Mouse (Mus musculus) liver, embryonic 16.5 days (tissue): ENCODE data around the gene Ppp1r10. TPM values are rescaled to one million over a fixed set of nuclear protein-coding genes. Genes with fewer than 3 reads are reported as not detected.

Experiments used
- microRNA counts: library from miRNA; unstranded; fragments of <30 nt; microRNA quantifications from one replicate; lab custom pipeline; 2016
- microRNA-seq: library from miRNA; unstranded; fragments of <30 nt; microRNA quantifications from one replicate; pipeline ENCODE4, GENCODE M21; 2016
- polyA plus RNA-seq: library from polyadenylated mRNA; unstranded; fragments of >200 nt; fragmentation: Nextera tagmentation; extraction: Ambion mirVana; gene quantifications from 2 replicates; pipeline ENCODE4 v1.2.1, GENCODE M21; 2015

Gene Ppp1r10
- polyA plus RNA-seq, 1 experiment from 2014 or later = 24.7 TPM

MicroRNA genes within 50 kb of the gene (microRNA counts, 519-probe panel; counts per million panel counts)
- microRNA mmu-miR-1894-3p (lab: Ali Mortazavi, UCI) (60.7 counts per million), microRNA mmu-miR-1894-5p (lab: Ali Mortazavi, UCI) (2,160 counts per million, percentile 35 among the panel's probes with 10 or more counts), microRNA mmu-miR-877 (lab: Ali Mortazavi, UCI) (2,281 counts per million, percentile 45 among the panel's probes with 10 or more counts)

Small RNA genes lying within 50 kb of the gene (microRNA-seq; reads per million reads assigned to microRNA genes)
- gene Gm28033 (4.4 reads per million, percentile 16 among the genes with 10 or more reads in this experiment), gene Mir1894 (not detected), gene Mir877 (57.6 reads per million, percentile 49 among the genes with 10 or more reads in this experiment)

Other genes starting within 250 kb of the Ppp1r10 start
- gene Vars2, start 248.8 kb upstream of the Ppp1r10 start, polyA plus RNA-seq = 4.9 and 6.5 TPM in 2 replicates
- gene Gtf2h4, start 242.7 kb upstream of the Ppp1r10 start, polyA plus RNA-seq = 21.4 and 21.6 TPM in 2 replicates
- 2.9 and 4.1 TPM in 2 replicates for gene Ddr1, start 211.8 kb upstream of the Ppp1r10 start, polyA plus RNA-seq
- 15.8 and 19.4 TPM in 2 replicates for gene Ier3, start 94.8 kb upstream of the Ppp1r10 start, polyA plus RNA-seq
- gene Flot1, start 93.2 kb upstream of the Ppp1r10 start, polyA plus RNA-seq = 32.7 and 33.6 TPM in 2 replicates
- 328 and 345 TPM in 2 replicates for gene Tubb5, start 78.1 kb upstream of the Ppp1r10 start, polyA plus RNA-seq
- 10.0 and 10.3 TPM in 2 replicates for gene Mdc1, start 74.9 kb upstream of the Ppp1r10 start, polyA plus RNA-seq
- 20.7 and 21.1 TPM in 2 replicates for gene Nrm, start 55.1 kb upstream of the Ppp1r10 start, polyA plus RNA-seq
- gene Ppp1r18, start 50.8 kb upstream of the Ppp1r10 start, polyA plus RNA-seq = 10.5 and 14.2 TPM in 2 replicates
- 29.1 and 29.8 TPM in 2 replicates for gene Dhx16, start 36.6 kb upstream of the Ppp1r10 start, polyA plus RNA-seq
- 7.9 and 8.0 TPM in 2 replicates for gene 2310061I04Rik, start 19.0 kb upstream of the Ppp1r10 start, polyA plus RNA-seq
- 7.4 and 7.7 TPM in 2 replicates for gene Atat1, start 6.4 kb upstream of the Ppp1r10 start, polyA plus RNA-seq
- 56.3 and 60.9 TPM in 2 replicates for gene Mrps18b, start within 50 bp of the Ppp1r10 start, polyA plus RNA-seq
- 42.4 and 43.9 TPM in 2 replicates for gene Abcf1, start 53.3 kb downstream of the Ppp1r10 start, polyA plus RNA-seq
- gene Gnl1, start 63.4 kb downstream of the Ppp1r10 start, polyA plus RNA-seq = 8.8 and 8.9 TPM in 2 replicates
- 5.5 and 5.9 TPM in 2 replicates for gene Prr3, start 63.8 kb downstream of the Ppp1r10 start, polyA plus RNA-seq
- gene H2-T24, start 104.1 kb downstream of the Ppp1r10 start, polyA plus RNA-seq = 6.6 and 7.9 TPM in 2 replicates
- 69.6 and 73.5 TPM in 2 replicates for gene H2-T23, start 116.4 kb downstream of the Ppp1r10 start, polyA plus RNA-seq
- 11.3 and 13.4 TPM in 2 replicates for gene H2-T22, start 126.3 kb downstream of the Ppp1r10 start, polyA plus RNA-seq
- gene Gm6034, start 126.5 kb downstream of the Ppp1r10 start, polyA plus RNA-seq = not detected in 2 replicates
- 0.20 TPM in 1 of 2 replicates, not detected in the other for gene Gm11127, start 141.9 kb downstream of the Ppp1r10 start, polyA plus RNA-seq
- not detected in 2 replicates for gene Gm19684, start 205.2 kb downstream of the Ppp1r10 start, polyA plus RNA-seq
- not detected in 2 replicates for gene Gm7030, start 213.0 kb downstream of the Ppp1r10 start, polyA plus RNA-seq